Comparison of ENCODE assay signal across 26 mouse cellular contexts in genomic region chr3:146599198-146599900, GRCm38 (mm10). TPM values are rescaled to one million over a fixed set of nuclear protein-coding genes. Genes with fewer than 3 reads are reported as not detected.
DNase-seq lines count a peak whose midpoint lies in the region; TF ChIP-seq lines count a peak whose summit lies in the region.
"Had no signal": no experiment of that assay in that cellular context is flagged by ENCODE, and none has a peak within 500 bp of the region (broad histone marks: within the 10 kb centered on the region; RNA-seq: fewer than 3 reads in every experiment).

No protein-coding gene starts in this region.

- H3K9me3 ChIP-seq in heart, embryonic 10.5 days, result no peaks in the 10 kb centered on the region
- H3K9me3 ChIP-seq: embryonic facial prominence, embryonic 13.5 days; forebrain, embryonic 12.5 days; G1E; heart, embryonic 15.5 days; hindbrain, embryonic 10.5 days had no signal

- H3K27me3 ChIP-seq in heart, embryonic 10.5 days (ENCODE audit: insufficient read depth, poor library complexity, severe bottlenecking), result no peaks in the 10 kb centered on the region
- H3K27me3 ChIP-seq: embryonic facial prominence, embryonic 13.5 days; forebrain, embryonic 12.5 days; heart, embryonic 15.5 days had no signal

- no peak for TF ChIP-seq CTCF in left cerebral cortex, adult 2 months (IDR thresholded peaks at IDR 0.05)

- peaks cover 29% of the 10 kb centered on the region for H3K4me1 ChIP-seq in heart, embryonic 10.5 days
- H3K4me1 ChIP-seq: embryonic facial prominence, embryonic 13.5 days; forebrain, embryonic 12.5 days; hindbrain, embryonic 10.5 days had no signal

- intact Hi-C loops in left cerebral cortex, adult 2 months (cut with DNase I), result loop anchor here (1.0 to 2.0 kb wide), 2 partner anchors 21 to 31 kb away; no protein-coding TSS in a partner anchor

- H3K27ac ChIP-seq in heart, embryonic 10.5 days, result 0 out of 2 replicates have a peak overlapping the region, but pooled peaks have one; percentile 79
- peak overlapping the region; percentile 75 for H3K27ac ChIP-seq in left cerebral cortex, adult 2 months
- H3K27ac ChIP-seq: embryonic facial prominence, embryonic 13.5 days; forebrain, embryonic 12.5 days; gastrocnemius, adult 2 months; heart, embryonic 15.5 days; hindbrain, embryonic 10.5 days; hindbrain, embryonic 14.5 days had no signal

- 91% methylated on average over 6 of the region's 6 CpGs for WGBS in heart, embryonic 10.5 days

- DNase-seq in cerebellum, postnatal 10 days, result peak; percentile 25 to 27
- no peak for DNase-seq in cerebellum, adult 9-10 months
- no peak for DNase-seq in heart, embryonic 10.5 days (ENCODE audit: low spot score)
- DNase-seq in heart, adult 9 months (ENCODE audit: low spot score in 2 of 2), result no peak
- no peak for DNase-seq in left cerebral cortex, adult 2 months (ENCODE audit: extremely low spot score in 1 of 2, low spot score in 2 of 2)
- DNase-seq in left cerebral cortex, adult 18-20 months (ENCODE audit: low spot score in 2 of 2), result no peak
- peak; percentile 20 for DNase-seq in right cerebral cortex, postnatal 14 days
- DNase-seq in right cerebral cortex, postnatal 36 days (ENCODE audit: low spot score in 2 of 2), result no peak
- DNase-seq: adrenal gland, postnatal 10 days; B cell, adult 2 months; cerebellum, adult 11-12 months; cerebellum, postnatal 25 days; gastrocnemius, adult 2 months; gastrocnemius, postnatal 25 days; heart, postnatal 14 days had no signal

- no peak overlapping the region for H3K4me3 ChIP-seq in heart, embryonic 10.5 days
- H3K4me3 ChIP-seq in left cerebral cortex, adult 2 months, result no peak overlapping the region
- H3K4me3 ChIP-seq: embryonic facial prominence, embryonic 13.5 days; forebrain, embryonic 12.5 days; gastrocnemius, adult 2 months; heart, embryonic 15.5 days; hindbrain, embryonic 10.5 days had no signal

- no peaks in the 10 kb centered on the region for H3K36me3 ChIP-seq in heart, embryonic 10.5 days
- H3K36me3 ChIP-seq: embryonic facial prominence, embryonic 13.5 days; forebrain, embryonic 12.5 days; G1E; heart, embryonic 15.5 days; hindbrain, embryonic 10.5 days had no signal

RNA-seq across cellular contexts. Expression of gene Dnase2b, which starts 16.0 kb away (rescaled TPM):
- polyA plus RNA-seq in heart, embryonic 10.5 days (2016; fragmentation: Nextera tagmentation; extraction: Ambion mirVana), result 0.05 TPM in 1 of 2 replicates, not detected in the other
- total RNA-seq in left cerebral cortex, adult 2 months (2021), result not detected
- total RNA-seq in left cerebral cortex, adult 18-20 months (2021), result not detected
- total RNA-seq: gastrocnemius, postnatal 25 days; granulocyte monocyte progenitor cell, adult 5-6 weeks; heart, postnatal 14 days had no signal
- polyA plus RNA-seq: CD4-positive, CD25-positive, alpha-beta regulatory T cell, adult 4 months; forebrain, embryonic 12.5 days; forebrain, embryonic 16.5 days; G1E; heart, embryonic 11.5 days; heart, embryonic 15.5 days; hindbrain, embryonic 10.5 days; hindbrain, embryonic 14.5 days had no signal

RNA-seq across cellular contexts. Expression of gene Uox, which starts 29.1 kb away (rescaled TPM):
- not detected in 2 replicates for polyA plus RNA-seq in heart, embryonic 10.5 days (2016; fragmentation: Nextera tagmentation; extraction: Ambion mirVana)
- total RNA-seq in left cerebral cortex, adult 2 months (2021), result under 1 TPM; 0.27 to 0.37 TPM
- total RNA-seq in left cerebral cortex, adult 18-20 months (2021), result under 1 TPM in 1 of 2 experiments, not detected in 1; 0.37 TPM
- total RNA-seq: gastrocnemius, adult 2 months; gastrocnemius, postnatal 25 days; granulocyte monocyte progenitor cell, adult 5-6 weeks; heart, postnatal 14 days had no signal
- polyA plus RNA-seq: CD4-positive, CD25-positive, alpha-beta regulatory T cell, adult 4 months; forebrain, embryonic 12.5 days; forebrain, embryonic 16.5 days; G1E; heart, embryonic 11.5 days; heart, embryonic 15.5 days; hindbrain, embryonic 10.5 days; hindbrain, embryonic 14.5 days had no signal

RNA-seq across cellular contexts. Expression of gene 4930503B20Rik, which starts 51.8 kb away (rescaled TPM):
- polyA plus RNA-seq in heart, embryonic 10.5 days (2016; fragmentation: Nextera tagmentation; extraction: Ambion mirVana), result 0.11 TPM in 1 of 2 replicates, not detected in the other
- total RNA-seq in left cerebral cortex, adult 2 months (2021), result not detected
- not detected for total RNA-seq in left cerebral cortex, adult 18-20 months (2021)
- total RNA-seq: adrenal gland, postnatal 10 days; adrenal gland, postnatal 4 days; gastrocnemius, adult 2 months; gastrocnemius, postnatal 25 days had no signal
- polyA plus RNA-seq: CD4-positive, CD25-positive, alpha-beta regulatory T cell, adult 4 months; forebrain, embryonic 12.5 days; forebrain, embryonic 16.5 days; G1E; heart, embryonic 11.5 days; hindbrain, embryonic 10.5 days; hindbrain, embryonic 14.5 days had no signal

Comparison
In these comparisons a context has a peak if more than half of its experiments do, and no peak if none do; other contexts are left out.
1. DNase-seq: peak in cerebellum, postnatal 10 days (2 of 2) and right cerebral cortex, postnatal 14 days (single experiment); none in cerebellum, adult 9-10 months (single experiment), heart, embryonic 10.5 days (single experiment), heart, adult 9 months (0 of 2), left cerebral cortex, adult 2 months (0 of 2), left cerebral cortex, adult 18-20 months (0 of 2) and right cerebral cortex, postnatal 36 days (0 of 2).